Mouse (Mus musculus): ENCODE measurements at regions not wholly inside any gene's neighbourhood (a gene's known extent, or its start where the extent isn't known, plus 50 kb on each side); places are given as distances from the start of the nearest gene placed in this dataset.

DNA sequence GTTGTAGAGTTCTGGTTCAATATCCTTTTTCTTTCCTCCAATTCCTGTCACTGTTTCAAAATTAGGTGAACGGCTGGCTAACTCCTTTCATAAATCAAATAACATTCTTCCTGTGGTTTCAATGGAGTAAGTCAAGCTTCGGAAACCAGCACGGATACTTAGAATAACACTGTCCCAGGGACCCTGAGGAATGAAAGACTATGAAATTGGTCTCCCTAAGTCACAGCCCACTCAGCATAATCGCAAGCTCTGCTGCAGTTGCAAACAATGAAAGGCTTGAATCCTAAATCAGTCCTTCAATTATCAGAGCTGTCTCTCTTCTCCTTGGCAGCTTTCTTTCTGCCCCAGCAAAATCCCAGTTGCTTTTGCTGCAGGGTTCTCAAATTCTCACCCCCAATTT lies 475.8 kb downstream of the Rps29 start:
- DNase-seq (ENCODE audit: low spot score): peak; percentile 58

GRCm38 (mm10) chr12:68680668-68681067 lies 478.3 kb downstream of the Rps29 start:
- DNase-seq (ENCODE audit: low spot score): no peak

GRCm38 (mm10) chr12:68676096-68676775 lies 482.8 kb downstream of the Rps29 start:
- peak; percentile 30 for DNase-seq (ENCODE audit: low spot score)

DNA sequence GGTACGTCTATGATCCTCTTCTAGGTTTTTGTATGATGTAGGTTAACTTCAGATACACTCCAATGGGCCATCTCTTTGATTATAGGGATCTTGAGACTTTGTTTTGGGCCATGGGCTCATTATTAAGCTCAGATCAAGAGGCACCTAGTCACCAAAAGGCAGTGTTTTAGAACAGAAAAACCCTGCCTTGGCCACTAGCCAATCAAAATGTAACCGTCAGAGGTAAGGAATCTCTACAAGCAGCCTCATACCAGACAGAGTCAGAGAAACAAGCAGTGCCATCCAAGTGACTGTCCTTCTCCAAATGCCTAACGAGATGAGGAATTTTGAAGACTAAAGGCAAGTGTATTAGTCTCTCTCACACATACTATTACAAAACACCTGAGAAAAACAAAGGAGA lies 487.0 kb downstream of the Rps29 start:
- DNase-seq (ENCODE audit: low spot score): no peak

- DNase-seq (ENCODE audit: low spot score): no peak
Measured at GRCm38 (mm10) chr12:68645901-68646585, 512.9 kb downstream of the Rps29 start.

GRCm38 (mm10) chr12:68643671-68644070 lies 515.3 kb downstream of the Rps29 start:
- no peak for DNase-seq (ENCODE audit: low spot score)

DNA sequence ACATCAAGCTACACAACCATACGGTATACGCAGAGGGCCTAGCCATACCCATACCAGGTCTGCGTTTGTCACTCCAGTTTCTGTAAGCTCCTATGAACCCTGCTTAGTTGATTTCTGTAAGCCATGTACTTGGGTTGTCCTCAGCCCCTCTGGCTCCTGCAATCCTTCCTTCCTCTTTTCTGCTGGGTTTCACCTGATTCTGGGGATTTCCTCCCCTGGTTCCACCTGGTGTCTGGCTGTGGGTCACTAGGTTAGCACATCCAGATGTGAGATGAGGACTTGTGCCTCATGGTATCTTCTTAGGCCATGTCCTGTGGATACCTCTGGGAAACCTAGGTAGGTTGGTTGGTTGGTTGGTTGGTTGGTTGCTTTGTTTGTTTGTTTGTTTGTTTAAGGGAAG lies 526.5 kb downstream of the Rps29 start:
- no peak for DNase-seq (ENCODE audit: low spot score)

GRCm38 (mm10) chr12:68618337-68618736 lies 540.6 kb downstream of the Rps29 start:
- DNase-seq (ENCODE audit: low spot score): no peak

DNA sequence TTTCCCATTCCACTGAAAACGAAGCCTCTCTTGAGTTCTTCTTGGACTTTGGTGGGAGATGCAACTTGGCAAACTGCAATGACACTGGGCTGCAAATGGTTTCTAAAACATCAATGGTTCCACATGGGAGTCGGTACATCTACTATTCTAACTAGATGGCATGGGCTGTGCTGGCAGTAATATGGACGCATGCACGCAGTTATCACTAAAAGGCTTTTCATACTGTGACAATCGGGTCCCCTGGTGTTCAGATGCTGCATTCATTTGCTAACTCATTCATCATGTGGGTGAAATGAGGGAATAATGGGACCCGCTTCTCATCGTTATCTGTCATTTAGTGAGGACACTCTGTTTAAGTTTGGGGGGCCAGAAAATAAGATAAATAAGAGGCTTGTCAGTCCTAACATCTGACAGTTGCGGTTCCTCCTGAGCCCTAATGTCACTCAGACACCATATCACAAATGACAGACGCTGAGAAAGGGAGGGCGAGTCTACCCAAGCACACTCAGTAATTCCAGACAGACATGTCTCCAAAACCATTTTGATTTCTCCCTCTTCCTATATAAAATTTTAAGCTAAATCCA lies 553.5 kb downstream of the Rps29 start:
- DNase-seq (ENCODE audit: low spot score): no peak

DNA sequence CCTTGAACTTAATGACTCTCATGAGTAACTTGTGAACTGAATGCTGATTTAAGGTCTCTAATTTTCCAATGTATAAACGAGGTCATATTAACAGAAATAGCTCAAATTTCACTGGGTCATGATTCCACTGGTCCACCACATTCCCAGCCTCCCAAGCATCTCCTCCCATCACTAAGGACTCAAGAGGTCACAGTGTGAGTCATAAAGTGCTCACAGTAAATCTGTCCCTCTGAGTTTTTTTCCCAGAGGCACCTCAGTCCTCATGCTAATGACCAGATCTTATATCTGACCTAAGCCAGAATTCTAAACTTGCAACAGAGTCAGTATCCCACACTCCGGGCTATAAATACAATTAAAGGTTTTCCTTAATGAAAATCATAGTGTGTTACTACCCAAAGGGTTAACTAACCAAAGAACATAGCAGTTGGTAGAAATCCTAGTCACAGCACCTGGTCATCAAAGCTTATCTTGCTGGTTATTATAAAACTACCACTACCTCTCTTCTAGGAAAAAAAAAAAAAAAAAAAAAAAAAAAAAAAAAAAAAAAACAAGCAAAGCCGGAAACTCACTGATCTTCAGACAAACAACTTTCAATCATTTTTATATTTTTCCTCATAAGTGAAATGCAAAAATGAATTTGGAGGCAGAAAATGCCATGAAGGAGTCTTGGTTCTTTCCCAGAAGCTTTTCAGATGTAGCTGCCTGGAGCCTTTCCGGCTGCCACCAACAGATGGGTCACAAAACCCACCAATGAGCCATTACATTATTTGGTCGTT lies 554.3 kb downstream of the Rps29 start:
- no peak for DNase-seq (ENCODE audit: low spot score)

GRCm38 (mm10) chr12:68602682-68603081 lies 556.3 kb downstream of the Rps29 start:
- no peak for DNase-seq (ENCODE audit: low spot score)

GRCm38 (mm10) chr12:68601366-68601765 lies 557.6 kb downstream of the Rps29 start:
- no peak for DNase-seq (ENCODE audit: low spot score)

DNA sequence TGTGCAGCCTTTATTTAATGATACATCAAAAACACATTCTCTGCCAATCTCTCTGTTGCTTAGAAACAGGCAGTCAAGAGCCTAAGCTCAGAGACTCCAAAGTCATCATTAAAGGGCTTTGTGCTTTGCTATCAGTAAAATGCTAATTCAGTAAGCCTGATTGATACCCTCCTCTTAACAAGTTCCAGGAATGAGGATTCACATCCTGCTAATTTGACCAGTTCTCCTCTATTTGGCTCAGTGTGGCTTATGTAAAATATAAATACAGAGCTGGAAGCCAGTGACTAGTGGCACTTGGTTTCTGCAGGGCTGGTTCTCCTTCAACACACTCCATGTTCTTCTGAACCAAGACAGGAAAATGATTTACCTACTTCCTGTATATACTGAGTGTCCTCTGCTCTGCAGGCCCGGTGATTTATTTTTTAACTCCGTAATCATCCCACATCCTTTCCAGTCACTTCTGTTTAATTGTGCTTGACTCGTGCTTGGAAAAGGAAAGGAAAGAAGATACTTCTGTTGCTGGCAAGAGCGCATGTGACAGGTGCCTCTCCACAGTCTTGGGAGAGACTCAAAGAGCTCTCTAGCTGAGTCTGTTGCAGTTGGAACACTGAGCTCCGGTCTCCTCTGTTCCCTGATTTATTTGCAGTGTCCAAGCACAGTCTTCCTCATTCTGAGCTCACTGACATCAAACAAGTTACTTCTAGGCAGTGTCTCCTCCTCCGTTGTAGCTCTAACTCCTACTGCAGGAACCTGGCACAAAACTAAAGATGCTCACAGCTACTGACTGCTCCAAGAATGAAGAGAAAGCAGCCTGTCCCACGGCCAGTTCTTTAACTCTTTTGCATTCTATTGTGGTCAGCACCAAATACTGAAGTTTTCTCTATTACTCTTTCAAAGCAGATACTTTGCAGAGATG lies 559.0 kb downstream of the Rps29 start:
- peak; percentile 19 for DNase-seq (ENCODE audit: low spot score)

DNA sequence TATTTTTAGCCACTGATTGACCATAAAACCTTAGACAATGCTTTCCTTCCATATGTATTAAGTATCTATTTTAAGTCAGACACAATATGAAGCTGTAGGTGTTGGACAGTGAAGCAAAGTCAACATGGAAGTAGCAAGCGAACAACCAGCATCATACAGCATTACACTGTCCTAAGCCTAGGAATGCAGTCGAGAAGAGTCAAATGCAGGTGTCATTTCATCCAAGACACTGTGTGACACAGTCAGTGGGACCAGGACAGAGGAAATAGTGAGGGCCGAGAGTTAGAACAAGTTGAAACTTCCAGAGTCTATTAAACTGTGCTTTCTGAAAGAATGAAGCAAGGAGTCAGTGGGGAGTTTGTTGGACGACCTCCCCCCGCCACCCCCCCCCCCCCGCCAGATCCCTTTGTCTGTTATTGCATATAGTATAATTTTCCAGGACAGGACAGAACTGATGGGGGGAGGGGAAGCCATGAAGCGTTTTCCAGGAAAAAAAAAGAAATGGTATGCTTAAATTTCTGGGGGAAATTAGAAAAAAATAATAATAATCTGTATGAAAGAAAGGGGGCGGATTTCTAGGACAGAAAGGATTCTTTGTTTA lies 559.9 kb downstream of the Rps29 start:
- DNase-seq (ENCODE audit: low spot score): no peak

DNA sequence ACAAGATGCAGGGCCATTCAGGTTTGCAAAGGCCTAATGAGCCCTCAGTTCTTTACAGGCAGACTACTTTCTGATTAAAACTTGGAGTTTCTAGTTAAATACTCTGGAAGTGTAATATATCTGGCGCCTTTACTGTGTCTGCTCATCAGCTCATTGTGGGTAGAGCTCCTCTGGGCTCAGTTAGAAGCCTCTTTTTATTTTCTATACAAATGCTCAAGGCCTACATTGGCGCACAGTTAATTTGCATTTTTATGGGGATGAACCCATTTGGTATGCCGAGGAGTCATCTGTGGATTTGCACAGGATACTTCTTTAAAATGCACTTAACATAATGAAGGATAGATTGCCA lies 573.5 kb downstream of the Rps29 start:
- no peak for DNase-seq (ENCODE audit: low spot score)

- DNase-seq (ENCODE audit: low spot score): no peak
Measured at GRCm38 (mm10) chr12:68584786-68585523, 574.0 kb downstream of the Rps29 start.

DNA sequence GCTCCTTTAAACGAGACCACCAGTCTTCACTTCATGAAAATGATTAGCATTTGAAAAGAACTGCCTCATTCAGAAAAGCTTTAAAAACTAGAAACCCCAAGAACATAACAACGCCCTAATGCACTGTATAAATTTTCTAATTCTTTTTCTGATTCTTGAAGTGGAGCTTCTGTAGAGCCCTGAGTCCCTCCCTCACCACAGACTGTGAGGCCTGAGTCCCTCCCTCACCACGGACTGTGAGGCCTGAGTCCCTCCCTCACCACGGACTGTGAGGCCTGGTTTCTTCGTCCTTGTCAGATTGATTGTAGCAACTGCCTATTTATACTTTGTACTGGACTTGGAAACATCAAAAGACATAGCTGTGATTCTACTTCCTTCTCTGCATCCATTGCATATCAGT lies 579.1 kb downstream of the Rps29 start:
- DNase-seq (ENCODE audit: low spot score): no peak

- no peak for DNase-seq (ENCODE audit: low spot score)
Measured at GRCm38 (mm10) chr12:68577453-68577852, 581.5 kb downstream of the Rps29 start.

DNA sequence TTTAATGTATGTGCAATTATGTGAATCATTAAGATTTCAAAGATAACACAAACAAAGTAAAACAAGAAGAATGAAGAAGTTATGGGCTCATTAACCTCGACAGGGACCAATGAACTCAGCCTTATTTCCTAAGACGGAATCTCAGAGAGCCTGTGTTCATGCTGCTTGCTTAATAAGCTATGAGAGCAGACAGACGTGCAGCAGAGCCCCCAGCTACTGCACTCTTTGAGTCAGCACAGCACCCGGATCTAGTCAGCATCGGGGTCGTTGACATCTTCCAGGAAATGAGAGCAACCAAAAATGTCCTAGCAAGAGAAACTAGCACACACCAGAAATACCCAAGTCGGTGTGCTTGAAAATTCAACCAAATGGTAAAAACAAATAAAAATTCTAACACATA lies 582.1 kb downstream of the Rps29 start:
- no peak for DNase-seq (ENCODE audit: low spot score)

DNA sequence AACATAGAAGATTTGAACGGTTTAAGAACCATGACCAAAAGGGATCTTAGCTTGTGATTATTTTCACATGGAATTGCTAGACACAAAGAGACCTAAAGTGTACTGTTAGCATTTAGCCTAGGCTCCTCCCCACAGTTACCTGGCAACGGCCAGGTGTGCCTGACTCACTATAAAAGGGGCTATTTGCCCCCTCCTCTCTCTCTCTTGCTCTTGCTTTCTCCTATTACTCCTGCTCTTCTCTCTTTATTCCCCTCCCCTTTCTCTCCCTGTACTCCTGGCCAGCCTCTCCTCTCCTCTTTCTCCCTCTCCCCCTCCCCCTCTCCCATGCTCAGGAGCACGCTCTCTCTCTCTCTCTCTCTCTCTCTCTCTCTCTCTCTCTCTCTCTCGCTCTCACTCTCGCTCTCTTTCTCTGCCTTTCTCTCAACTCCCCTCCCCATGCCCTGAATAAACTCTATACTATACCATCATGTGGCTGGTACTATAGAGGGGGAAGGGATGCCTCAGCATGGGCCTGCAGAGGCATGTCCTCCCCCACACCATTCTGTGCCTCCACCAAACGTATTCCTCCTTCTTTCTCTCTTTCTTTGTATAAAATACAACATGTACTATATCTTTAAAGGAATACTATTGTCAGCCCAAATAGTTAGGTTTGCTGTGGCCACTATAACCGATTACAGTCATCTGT lies 603.9 kb downstream of the Rps29 start:
- no peak for DNase-seq (ENCODE audit: low spot score)
